Mouse (Mus musculus) megakaryocyte, embryonic 14.5 days (primary cell): Measurements from ENCODE around the gene Il1rl1. TPM values are rescaled to one million over a fixed set of nuclear protein-coding genes. Genes with fewer than 3 reads are reported as not detected.

Source experiments
- H3K27me3 ChIP-seq: replicated peaks from 2 replicates; pipeline ENCODE3; 2012; ENCODE audit warnings: inconsistent platforms
- H3K36me3 ChIP-seq: replicated peaks from 2 replicates; pipeline ENCODE3; 2012; ENCODE audit warnings: low read length, inconsistent platforms, mixed read lengths
- H3K4me1 ChIP-seq: 2 replicates; pipeline ENCODE4 v1.6.1; 2012; ENCODE audit warnings: inconsistent platforms
- H3K4me3 ChIP-seq: replicated peaks from 2 replicates; pipeline ENCODE3; 2012; ENCODE audit warnings: moderate library complexity, mild to moderate bottlenecking, inconsistent platforms
- H3K9me3 ChIP-seq: 2 replicates; pipeline ENCODE4 v1.6.1; 2012; ENCODE audit warnings: inconsistent platforms
- FLI1 ChIP-seq: IDR thresholded peaks from 2 replicates; pipeline ENCODE4 v1.6.1; 2012; ENCODE audit warnings: low read length, inconsistent platforms, mixed read lengths
- GATA1 ChIP-seq: IDR thresholded peaks from 3 replicates; pipeline ENCODE4 v1.6.1; 2012; ENCODE audit warnings: mixed read lengths, low read length, inconsistent platforms, borderline replicate concordance
- polyA plus RNA-seq: library from polyadenylated mRNA; stranded (reverse); fragments of >175 nt; gene quantifications from 2 replicates; pipeline ENCODE4 v1.2.3, GENCODE M21; 2012; ENCODE audit warnings: low replicate concordance; ENCODE audit not compliant: insufficient read depth

Il1rl1 gene
- polyA plus RNA-seq, 1 experiment, result 0.48 TPM

DNA sequence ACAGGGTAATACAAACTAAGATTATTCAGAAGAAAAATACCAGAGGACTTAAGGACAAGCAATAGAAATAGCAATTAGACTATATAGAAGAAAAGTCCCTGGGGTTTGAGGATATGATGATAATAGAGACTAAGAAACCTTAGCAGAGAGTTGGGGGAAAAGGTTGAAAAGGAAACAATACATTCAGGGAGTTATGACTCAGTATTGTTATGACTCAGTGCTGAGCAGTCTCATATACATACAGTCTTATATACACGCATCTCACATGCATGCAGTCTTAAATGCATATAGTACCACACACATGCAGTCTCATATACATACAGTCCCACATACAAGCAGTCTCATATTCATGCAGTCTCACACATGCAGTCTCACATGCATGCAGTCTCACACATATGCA, 16.3 kb upstream of the Il1rl1 start:
- no peaks in the 10 kb centered on the region for H3K9me3 ChIP-seq
- H3K27me3 ChIP-seq, result no peaks in the 10 kb centered on the region
- peaks cover 28% of the 10 kb centered on the region for H3K4me1 ChIP-seq
- H3K36me3 ChIP-seq, result no peaks in the 10 kb centered on the region
- peak overlapping the region; percentile 59 for H3K4me3 ChIP-seq
- no peak for TF ChIP-seq FLI1
- TF ChIP-seq GATA1, result no peak

DNA sequence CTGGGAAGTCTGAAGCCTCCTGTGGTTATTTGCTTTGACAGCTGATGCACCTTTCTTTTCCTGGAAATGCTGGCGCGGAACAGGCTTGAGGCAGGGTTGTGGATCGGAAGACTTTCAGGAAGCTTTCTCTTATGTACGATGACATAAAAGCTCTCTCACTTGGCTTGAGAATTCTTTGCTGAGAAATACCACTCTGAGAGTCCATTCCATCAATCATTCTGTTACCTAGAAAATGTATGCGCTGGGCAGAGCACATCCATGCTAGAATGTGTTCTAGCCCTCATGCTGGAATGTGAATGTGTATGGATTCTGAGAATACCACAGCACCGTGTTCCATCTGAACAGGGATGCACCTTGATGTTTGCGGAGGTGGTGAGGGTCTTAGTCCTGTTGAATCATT, 15.1 kb upstream of the Il1rl1 start:
- Histone ChIP-seq H3K9me3 (no peaks in the 10 kb centered on the region), H3K4me1 (peaks cover 33% of the 10 kb centered on the region), H3K27me3 (no peaks in the 10 kb centered on the region), H3K36me3 (no peaks in the 10 kb centered on the region), H3K4me3 (no peak overlapping the region)
- TF ChIP-seq FLI1 (no peak), GATA1 (no peak)

DNA sequence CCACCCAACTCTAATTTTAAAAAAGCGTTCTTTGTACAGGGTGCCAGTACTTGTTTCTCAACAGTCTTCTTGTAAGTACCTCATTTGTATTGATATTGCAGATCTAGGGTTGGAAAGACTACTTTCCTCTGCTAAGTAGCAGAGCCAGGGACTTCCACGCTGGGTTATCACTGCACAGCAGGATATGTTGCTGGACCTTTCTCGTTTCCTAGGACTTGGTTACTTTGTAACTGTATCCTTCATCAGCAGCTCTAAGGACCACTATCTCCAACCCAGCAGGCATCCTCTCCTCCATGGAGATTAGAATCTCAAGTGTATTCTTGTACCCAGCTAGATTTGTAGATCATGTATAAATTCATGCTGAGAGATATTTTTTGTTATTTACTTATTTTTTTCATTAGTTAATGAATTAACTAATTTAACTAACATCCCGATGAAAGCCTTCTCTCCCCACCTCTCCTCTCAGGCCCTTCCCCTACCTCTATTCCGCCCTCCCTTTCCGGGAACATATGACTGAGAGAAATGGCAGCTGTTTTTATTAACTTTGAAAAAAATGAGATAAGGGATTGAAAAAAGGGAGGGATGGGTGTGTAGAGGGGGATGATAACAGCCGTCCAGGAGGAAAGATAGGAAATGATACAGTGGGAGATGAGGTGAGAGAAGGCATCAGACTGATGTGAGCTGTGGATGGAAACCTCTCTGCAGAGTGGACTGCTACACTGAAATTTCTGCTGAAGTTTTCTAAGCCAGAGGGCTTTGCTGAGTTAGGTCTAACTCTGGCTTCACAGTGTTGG, 14.3 kb upstream of the Il1rl1 start:
- no peaks in the 10 kb centered on the region for H3K9me3 ChIP-seq
- TF ChIP-seq GATA1 (no peak), FLI1 (no peak)
- H3K4me1 ChIP-seq, result peaks cover 30% of the 10 kb centered on the region
- H3K4me3 ChIP-seq, result no peak overlapping the region
- no peaks in the 10 kb centered on the region for H3K27me3 ChIP-seq
- no peaks in the 10 kb centered on the region for H3K36me3 ChIP-seq

DNA sequence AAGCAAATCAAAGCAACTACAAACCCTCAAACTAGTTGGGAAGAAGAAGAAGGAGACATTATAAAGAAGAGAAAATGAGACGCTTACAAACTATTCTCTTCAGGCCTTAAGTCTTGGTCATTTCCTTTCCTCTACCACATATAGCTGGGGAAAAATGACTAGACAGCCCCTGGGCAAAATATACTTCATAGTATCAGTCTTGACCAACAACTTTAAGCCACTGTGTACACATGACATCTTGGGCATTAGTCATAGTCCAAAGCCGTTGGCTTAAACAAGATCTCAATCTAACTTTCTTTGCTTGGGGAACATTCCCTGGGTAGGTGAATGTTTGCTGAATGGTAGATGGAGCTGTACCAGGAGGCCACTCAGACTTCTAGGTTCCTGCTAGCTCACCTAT, 12.3 kb upstream of the Il1rl1 start:
- TF ChIP-seq GATA1, result no peak
- TF ChIP-seq FLI1, result no peak
- Histone ChIP-seq H3K27me3 (no peaks in the 10 kb centered on the region), H3K4me1 (peaks cover 28% of the 10 kb centered on the region), H3K36me3 (no peaks in the 10 kb centered on the region), H3K4me3 (no peak overlapping the region), H3K9me3 (no peaks in the 10 kb centered on the region)

DNA sequence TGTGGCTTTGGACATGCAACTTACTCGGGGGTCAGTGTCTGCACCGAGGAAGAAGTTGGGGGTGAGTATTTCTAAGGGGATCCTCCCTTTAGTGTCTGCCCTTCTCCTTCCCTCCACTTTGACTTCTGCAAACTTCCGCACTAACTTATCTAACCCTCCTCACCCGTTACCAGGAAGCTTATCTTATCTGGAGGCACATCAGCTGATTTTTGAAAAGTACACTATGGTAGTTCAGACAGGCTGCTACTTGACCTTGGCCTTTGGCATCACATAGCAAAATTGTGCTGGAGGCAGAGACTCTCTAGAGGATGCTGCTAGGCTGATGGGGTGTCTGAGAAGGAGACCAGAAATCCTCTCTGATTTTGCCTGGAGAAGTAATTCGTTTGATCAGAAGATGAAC, 10.9 kb upstream of the Il1rl1 start:
- H3K4me1 ChIP-seq, result peaks cover 23% of the 10 kb centered on the region
- TF ChIP-seq GATA1, result no peak
- no peaks in the 10 kb centered on the region for H3K36me3 ChIP-seq
- no peaks in the 10 kb centered on the region for H3K9me3 ChIP-seq
- H3K4me3 ChIP-seq, result no peak overlapping the region
- no peaks in the 10 kb centered on the region for H3K27me3 ChIP-seq

DNA sequence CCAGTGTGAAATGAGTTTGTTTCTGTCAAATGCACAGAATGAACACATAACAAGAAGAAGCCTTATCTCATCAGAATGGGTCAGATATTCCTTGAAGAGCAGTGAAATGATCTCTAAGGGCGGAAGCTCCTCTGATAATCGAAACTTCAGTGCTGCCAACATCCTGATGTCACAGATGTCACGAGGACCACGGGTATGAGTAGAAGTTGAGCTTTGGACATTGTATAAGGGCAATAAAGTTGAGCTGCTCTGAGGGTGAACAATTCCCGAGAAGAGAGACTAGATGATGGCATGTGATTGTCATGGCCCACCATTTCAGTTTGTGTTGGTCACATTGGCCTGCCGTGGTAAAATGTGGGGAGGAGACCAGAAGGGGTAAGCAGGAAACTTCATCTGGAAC, 5.5 kb upstream of the Il1rl1 start:
- Histone ChIP-seq H3K36me3 (no peaks in the 10 kb centered on the region), H3K9me3 (no peaks in the 10 kb centered on the region), H3K4me1 (peaks cover under 1% of the 10 kb centered on the region; the same call in 1 of the 2 replicates), H3K4me3 (no peak overlapping the region), H3K27me3 (peaks cover 2% of the 10 kb centered on the region)
- TF ChIP-seq GATA1, result no peak
- no peak for TF ChIP-seq FLI1

DNA sequence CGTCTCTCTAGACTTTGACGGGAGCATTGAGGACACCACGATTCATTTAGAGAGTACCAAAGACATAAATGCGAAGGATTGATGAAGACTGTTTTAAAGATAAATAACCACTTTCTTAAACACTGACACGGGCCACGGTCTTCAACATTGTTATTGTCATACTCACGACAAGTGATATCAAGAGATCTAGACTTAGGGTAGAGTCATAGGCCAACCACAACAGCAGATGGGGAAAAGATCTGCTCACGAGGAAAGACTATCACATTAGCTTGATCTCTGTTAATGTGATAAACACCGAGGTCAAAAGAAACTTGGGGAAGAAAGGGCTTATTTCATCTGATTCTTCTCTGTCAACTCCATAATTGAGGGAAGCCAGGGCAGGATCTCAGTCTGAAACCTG, 2.1 kb upstream of the Il1rl1 start:
- Histone ChIP-seq H3K4me3 (no peak overlapping the region), H3K27me3 (peaks cover 2% of the 10 kb centered on the region), H3K9me3 (no peaks in the 10 kb centered on the region), H3K36me3 (no peaks in the 10 kb centered on the region), H3K4me1 (peaks cover 23% of the 10 kb centered on the region; the same call in 1 of the 2 replicates)
- TF ChIP-seq GATA1, result no peak
- TF ChIP-seq FLI1, result no peak

DNA sequence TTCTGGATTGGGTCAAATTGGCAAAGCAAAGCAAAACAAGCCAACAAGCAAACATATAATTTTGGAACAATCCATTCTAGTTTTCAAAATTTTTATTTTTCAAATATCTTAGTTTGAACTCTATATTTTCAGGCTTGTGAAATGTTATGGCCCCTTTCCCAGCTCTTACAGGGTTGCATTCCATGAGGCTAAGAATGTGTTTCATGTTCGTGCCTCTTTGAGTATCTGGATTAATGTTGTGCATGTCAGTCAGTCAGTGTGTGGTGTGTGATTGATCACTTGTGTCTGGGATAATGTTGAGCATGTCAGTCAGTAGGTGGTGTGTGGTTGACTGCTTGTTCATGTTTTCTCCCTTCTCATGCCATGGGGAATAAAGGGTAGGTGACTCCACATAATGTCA, 1.5 kb upstream of the Il1rl1 start:
- TF ChIP-seq FLI1, result no peak
- no peak for TF ChIP-seq GATA1

DNA sequence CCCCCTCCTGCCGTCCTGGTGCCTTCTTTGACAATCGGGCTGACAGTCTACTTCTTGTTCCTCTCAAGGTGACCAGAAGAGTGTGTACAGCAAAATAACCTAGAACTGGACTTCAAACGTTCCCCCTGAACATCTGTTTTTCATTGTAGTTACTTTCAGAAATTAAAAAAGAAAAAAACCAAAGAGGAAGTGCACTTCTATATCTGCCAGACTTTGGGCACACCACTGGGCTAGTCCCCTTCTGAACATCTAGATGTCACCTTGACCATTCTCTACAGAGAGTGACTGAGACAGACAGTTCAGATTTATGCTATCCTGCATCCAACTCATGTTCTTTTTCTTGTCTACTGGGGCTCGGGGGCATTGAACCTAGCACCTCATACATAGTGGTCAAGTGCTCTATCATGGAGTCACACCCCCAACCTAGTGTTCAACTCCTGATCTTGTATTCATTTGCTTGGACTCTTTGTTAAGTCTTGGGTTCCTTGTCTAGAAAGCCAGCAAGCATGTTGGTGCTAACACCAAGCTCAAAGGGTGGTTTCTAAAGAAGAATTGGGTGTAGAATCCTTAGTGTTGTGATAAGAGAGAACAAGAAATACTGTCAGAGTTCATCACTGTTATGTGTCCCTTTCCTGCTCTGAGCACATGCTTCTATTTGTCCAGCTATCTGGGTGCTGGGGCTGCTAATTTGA, 919 bp downstream of the Il1rl1 start:
- H3K36me3 ChIP-seq, result no peaks in the 10 kb centered on the region
- TF ChIP-seq FLI1 (no peak), GATA1 (no peak)
- H3K4me1 ChIP-seq, result peaks cover 23% of the 10 kb centered on the region; the same call in 1 of the 2 replicates
- H3K4me3 ChIP-seq, result peak overlapping the region; percentile 2
- peaks cover 2% of the 10 kb centered on the region for H3K27me3 ChIP-seq
- no peaks in the 10 kb centered on the region for H3K9me3 ChIP-seq

More for the DNA sequence above, 1.5 kb upstream of the Il1rl1 start:
- no peaks in the 10 kb centered on the region for H3K9me3 ChIP-seq
- H3K4me1 ChIP-seq, result peaks cover 23% of the 10 kb centered on the region; the same call in 1 of the 2 replicates
- H3K4me3 ChIP-seq, result no peak overlapping the region
- no peaks in the 10 kb centered on the region for H3K36me3 ChIP-seq
- peaks cover 2% of the 10 kb centered on the region for H3K27me3 ChIP-seq

DNA sequence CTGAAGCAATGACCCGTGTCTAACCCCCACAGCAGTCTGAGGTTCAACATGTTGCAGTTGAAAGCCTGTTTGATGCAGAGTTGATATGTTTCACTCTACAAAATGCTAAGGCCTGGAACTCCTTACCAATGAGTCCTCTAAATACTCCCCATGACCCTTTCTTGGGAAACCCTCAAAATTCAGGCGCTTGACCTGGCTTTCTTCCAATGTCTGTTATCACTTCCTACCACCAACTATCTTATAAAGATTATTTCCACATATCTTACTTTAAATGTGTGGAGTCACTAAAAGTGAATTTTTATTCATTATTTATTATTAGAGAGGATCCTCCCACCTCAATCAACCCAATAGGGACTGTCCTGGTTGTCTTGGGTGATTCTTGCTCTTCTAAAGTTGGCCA, 2.8 kb downstream of the Il1rl1 start:
- Histone ChIP-seq H3K4me1 (peaks cover 31% of the 10 kb centered on the region), H3K4me3 (no peak overlapping the region), H3K36me3 (no peaks in the 10 kb centered on the region), H3K9me3 (no peaks in the 10 kb centered on the region), H3K27me3 (no peaks in the 10 kb centered on the region)
- TF ChIP-seq FLI1, result no peak
- TF ChIP-seq GATA1, result no peak
